Mouse (Mus musculus) intestine, embryonic 14.5 days (tissue): ENCODE measurements around the gene Megf11. TPM values are rescaled to one million over a fixed set of nuclear protein-coding genes. Genes with fewer than 3 reads are reported as not detected.
A peak's percentile ranks its signal among the peaks of the same experiment; 100 is the strongest.

Experiments
- ATAC-seq: fragments of 200-750 bp; cut with Nextera tagmentation; replicated peaks from 2 replicates; pipeline ENCODE4 v1.8.0; 2017; ENCODE audit warnings: low read depth, moderate number of reproducible peaks, moderate TSS enrichment, moderate library complexity; ENCODE audit not compliant: low FRiP score, low TSS enrichment
- DNase-seq: peaks from one replicate; pipeline ENCODE4 v3.0.0-alpha.2; 2018; ENCODE audit warnings: low spot score
- H3K27ac ChIP-seq: fragments of 300-500 bp; sonication (generic); 2 replicates; pipeline ENCODE4 v1.5.1; 2014; ENCODE audit warnings: low read depth, mild to moderate bottlenecking, control low read depth
- H3K27me3 ChIP-seq: fragments of 300-500 bp; sonication (generic); replicated peaks from 2 replicates; pipeline ENCODE4 v1.6.1; 2014; ENCODE audit warnings: low read length, control low read depth; ENCODE audit not compliant: control insufficient read depth, insufficient read depth
- H3K36me3 ChIP-seq: fragments of 300-500 bp; sonication (generic); 2 replicates; pipeline ENCODE4 v1.6.1; 2014; ENCODE audit warnings: low read length, control low read depth; ENCODE audit not compliant: control insufficient read depth, insufficient read depth
- H3K4me1 ChIP-seq: fragments of 300-500 bp; sonication (generic); replicated peaks from 2 replicates; pipeline ENCODE4 v1.6.1; 2014; ENCODE audit warnings: low read length, control low read depth, mixed read lengths; ENCODE audit not compliant: control insufficient read depth, insufficient read depth
- H3K4me2 ChIP-seq: fragments of 300-500 bp; sonication (generic); 2 replicates; pipeline ENCODE4 v1.6.1; 2014; ENCODE audit warnings: low read length
- H3K4me3 ChIP-seq: fragments of 300-500 bp; sonication (generic); 2 replicates; pipeline ENCODE4 v1.5.1; 2014; ENCODE audit warnings: low read depth, low read length, control low read depth, mixed read lengths
- H3K9ac ChIP-seq: fragments of 300-500 bp; sonication (generic); 2 replicates; pipeline ENCODE4 v1.6.1; 2014; ENCODE audit warnings: mild to moderate bottlenecking, low read length
- H3K9me3 ChIP-seq: fragments of 300-500 bp; sonication (generic); 2 replicates; pipeline ENCODE4 v1.6.1; 2016; ENCODE audit warnings: low read length, control low read depth; ENCODE audit not compliant: control insufficient read depth
- WGBS: fragments of 180-500 bp; shearing (Covaris S2); extraction: QIAGEN DNeasy Blood & Tissue Kit; methylation state at CpG from one replicate; pipeline ENCODE4 v1.1.7; 2014; 5-methylcytosine and 5-hydroxymethylcytosine counted together
- polyA plus RNA-seq: library from polyadenylated mRNA; unstranded; fragments of >200 nt; fragmentation: Nextera tagmentation; extraction: Ambion mirVana; gene quantifications from 2 replicates; pipeline ENCODE4 v1.2.1, GENCODE M21; 2014

Gene Megf11
- polyA plus RNA-seq, 1 experiment from 2014 or later: 1.1 TPM

GRCm38 (mm10) chr9:64598427-64598826 lies 213.0 kb downstream of the Megf11 start:
- no peaks in the 10 kb centered on the region for H3K36me3 ChIP-seq
- WGBS: 95% methylated on average over 7 of the region's 7 CpGs
- DNase-seq: no peak
- no peaks in the 10 kb centered on the region for H3K27me3 ChIP-seq
- no peak for ATAC-seq
- H3K4me2 ChIP-seq: no peak overlapping the region
- H3K4me3 ChIP-seq: no peak overlapping the region
- H3K9me3 ChIP-seq: no peaks in the 10 kb centered on the region
- no peak overlapping the region for H3K9ac ChIP-seq
- no peaks in the 10 kb centered on the region; the same call in 1 of the 2 replicates for H3K4me1 ChIP-seq
- no peak overlapping the region for H3K27ac ChIP-seq

- Histone ChIP-seq H3K9me3 (no peaks in the 10 kb centered on the region), H3K4me2 (no peak overlapping the region), H3K27me3 (no peaks in the 10 kb centered on the region), H3K27ac (no peak overlapping the region), H3K4me1 (peaks cover 13% of the 10 kb centered on the region), H3K4me3 (no peak overlapping the region), H3K9ac (no peak overlapping the region), H3K36me3 (no peaks in the 10 kb centered on the region)
- WGBS: 66% methylated on average over 2 of the region's 2 CpGs
- no peak for DNase-seq
- no peak for ATAC-seq
Measured at GRCm38 (mm10) chr9:64600731-64601130, 215.3 kb downstream of the Megf11 start.

- Histone ChIP-seq H3K27ac (no peak overlapping the region), H3K27me3 (no peaks in the 10 kb centered on the region), H3K4me3 (no peak overlapping the region), H3K36me3 (no peaks in the 10 kb centered on the region), H3K9ac (no peak overlapping the region), H3K9me3 (no peaks in the 10 kb centered on the region), H3K4me2 (no peak overlapping the region), H3K4me1 (peaks cover 13% of the 10 kb centered on the region)
- ATAC-seq (0 out of 2 replicates have a peak, but pooled peaks have one; percentile 50), DNase-seq (no peak)
- WGBS: 70% methylated on average over 1 of the region's 1 CpGs
Measured at GRCm38 (mm10) chr9:64602895-64603294, 217.5 kb downstream of the Megf11 start.

GRCm38 (mm10) chr9:64604217-64604711 lies 218.8 kb downstream of the Megf11 start:
- H3K4me2 ChIP-seq: no peak overlapping the region
- H3K9me3 ChIP-seq: no peaks in the 10 kb centered on the region
- H3K9ac ChIP-seq: no peak overlapping the region
- WGBS: 46% methylated on average over 7 of the region's 7 CpGs
- peaks cover 13% of the 10 kb centered on the region for H3K4me1 ChIP-seq
- no peak overlapping the region for H3K4me3 ChIP-seq
- no peak overlapping the region for H3K27ac ChIP-seq
- no peaks in the 10 kb centered on the region for H3K27me3 ChIP-seq
- ATAC-seq (no peak), DNase-seq (no peak)
- H3K36me3 ChIP-seq: no peaks in the 10 kb centered on the region

GRCm38 (mm10) chr9:64605077-64605714 lies 219.8 kb downstream of the Megf11 start:
- H3K4me3 ChIP-seq: no peak overlapping the region
- H3K9ac ChIP-seq: no peak overlapping the region
- no peak for DNase-seq
- no peak overlapping the region for H3K4me2 ChIP-seq
- peaks cover 17% of the 10 kb centered on the region for H3K4me1 ChIP-seq
- WGBS: 58% methylated on average over 14 of the region's 14 CpGs
- no peaks in the 10 kb centered on the region for H3K36me3 ChIP-seq
- peak overlapping the region; percentile 68 for H3K27ac ChIP-seq
- no peaks in the 10 kb centered on the region for H3K27me3 ChIP-seq
- no peaks in the 10 kb centered on the region for H3K9me3 ChIP-seq
- ATAC-seq: no peak

DNA sequence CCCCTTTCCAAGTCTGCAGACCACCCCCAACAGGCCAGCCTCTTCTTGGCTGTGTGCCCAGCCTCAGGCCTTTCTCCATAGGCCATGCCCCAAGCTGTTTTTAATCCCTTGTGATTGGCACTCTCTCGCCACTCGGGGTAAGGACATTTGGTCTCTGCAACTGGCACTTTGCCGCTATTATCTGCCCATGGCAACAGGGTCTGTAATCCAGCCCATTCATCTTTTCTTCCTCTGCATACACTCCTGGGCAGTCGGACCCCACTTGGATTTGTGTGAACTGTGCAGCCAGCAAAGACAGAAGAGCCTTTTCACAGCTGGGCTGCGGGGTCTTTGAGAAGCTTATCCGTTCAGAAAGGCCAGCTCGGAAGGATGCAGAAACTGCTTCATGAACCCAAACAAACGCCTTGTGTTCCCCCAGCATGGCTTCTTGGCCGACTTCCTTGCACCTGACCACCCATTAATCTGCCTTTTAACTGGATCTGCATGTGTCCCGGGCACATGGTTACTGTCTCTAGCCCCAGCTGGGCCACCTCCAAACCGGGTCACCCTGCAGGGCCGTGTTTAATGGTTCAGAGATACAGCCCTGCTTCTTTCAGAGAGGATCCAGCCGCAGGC lies 220.4 kb downstream of the Megf11 start:
- WGBS: 30% methylated on average over 13 of the region's 13 CpGs
- Histone ChIP-seq H3K9ac (no peak overlapping the region), H3K9me3 (no peaks in the 10 kb centered on the region), H3K27me3 (no peaks in the 10 kb centered on the region), H3K4me2 (no peak overlapping the region), H3K36me3 (no peaks in the 10 kb centered on the region), H3K4me3 (no peak overlapping the region), H3K4me1 (peaks cover 17% of the 10 kb centered on the region), H3K27ac (peak overlapping the region; percentile 68)
- peak; percentile 77 for DNase-seq
- peak; percentile 71 for ATAC-seq

DNA sequence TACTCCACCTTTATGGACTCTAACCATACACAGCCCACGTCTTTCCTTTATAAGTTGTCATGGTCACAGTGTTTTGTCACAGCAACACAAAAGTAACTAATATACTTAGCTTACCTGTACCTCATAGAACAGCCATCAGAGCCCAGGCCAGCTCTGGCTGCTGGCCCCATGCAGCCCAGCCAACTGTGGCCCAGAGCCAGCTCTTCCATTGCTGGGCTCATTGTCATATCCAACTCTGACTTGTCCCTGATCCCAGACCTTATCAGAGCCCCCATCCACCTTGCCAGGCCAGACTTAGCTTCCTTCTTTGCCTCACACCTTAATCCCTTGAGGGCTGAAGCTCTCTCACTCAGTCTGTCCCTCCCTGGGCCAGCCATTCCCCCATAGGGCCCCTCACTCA lies 221.6 kb downstream of the Megf11 start:
- H3K4me1 ChIP-seq: peaks cover 17% of the 10 kb centered on the region
- H3K9ac ChIP-seq: no peak overlapping the region
- H3K27ac ChIP-seq: 0 out of 2 replicates have a peak overlapping the region, but pooled peaks have one; percentile 68
- no peak overlapping the region for H3K4me2 ChIP-seq
- 83% methylated on average over 1 of the region's 1 CpGs for WGBS
- H3K27me3 ChIP-seq: no peaks in the 10 kb centered on the region
- H3K9me3 ChIP-seq: no peaks in the 10 kb centered on the region
- no peak for ATAC-seq
- H3K36me3 ChIP-seq: no peaks in the 10 kb centered on the region
- DNase-seq: no peak
- no peak overlapping the region for H3K4me3 ChIP-seq

- Histone ChIP-seq H3K4me3 (no peak overlapping the region), H3K27me3 (no peaks in the 10 kb centered on the region), H3K4me1 (peaks cover 12% of the 10 kb centered on the region), H3K9me3 (no peaks in the 10 kb centered on the region), H3K36me3 (no peaks in the 10 kb centered on the region), H3K4me2 (no peak overlapping the region), H3K27ac (no peak overlapping the region), H3K9ac (no peak overlapping the region)
- DNase-seq (no peak), ATAC-seq (no peak)
- WGBS: 43% methylated on average over 3 of the region's 3 CpGs
Measured at GRCm38 (mm10) chr9:64609546-64609945, 224.1 kb downstream of the Megf11 start.
